Mouse (Mus musculus) cerebellum, adult 2 months (tissue): ENCODE results near the gene Kifc5b. TPM values are rescaled to one million over a fixed set of nuclear protein-coding genes. Genes with fewer than 3 reads are reported as not detected.

Experiments used
- DNase-seq, 2 experiments: peaks; one replicate each; pipeline ENCODE4 v3.0.0; 2021
- H3K27ac ChIP-seq: fragments of 200-500 bp; 2 replicates; pipeline ENCODE4 v1.5.1; 2012; ENCODE audit warnings: low read length, control low read depth, inconsistent platforms; ENCODE audit not compliant: insufficient read depth
- H3K27me3 ChIP-seq: fragments of 200-500 bp; 2 replicates; pipeline ENCODE4 v1.6.1; 2012; ENCODE audit warnings: inconsistent platforms, mild to moderate bottlenecking, low read length, moderate library complexity; ENCODE audit not compliant: control insufficient read depth, insufficient read depth
- H3K4me1 ChIP-seq: fragments of 200-500 bp; 2 replicates; pipeline ENCODE4 v1.6.1; 2011; ENCODE audit warnings: low read length; ENCODE audit not compliant: control insufficient read depth, insufficient read depth
- H3K4me3 ChIP-seq: fragments of 200-500 bp; replicated peaks from 2 replicates; pipeline ENCODE3; 2011; ENCODE audit warnings: mild to moderate bottlenecking, low read depth, low read length, control low read depth; ENCODE audit not compliant: insufficient read depth
- CTCF ChIP-seq: fragments of 200-500 bp; IDR thresholded peaks from 2 replicates; pipeline ENCODE4 v1.5.1; 2011; ENCODE audit warnings: low read depth, mild to moderate bottlenecking, control low read depth, low read length, moderate library complexity, borderline replicate concordance; ENCODE audit not compliant: insufficient read depth
- POLR2A ChIP-seq: fragments of 200-500 bp; IDR thresholded peaks from 2 replicates; pipeline ENCODE4 v1.6.1; 2011; ENCODE audit warnings: low read length, control low read depth, borderline replicate concordance; ENCODE audit not compliant: insufficient read depth
- WGBS: fragments of 180-500 bp; shearing (Covaris S2); methylation state at CpG from one replicate; pipeline ENCODE4 v1.1.7; 2018; 5-methylcytosine and 5-hydroxymethylcytosine counted together
- polyA plus RNA-seq: library from polyadenylated mRNA; depleted of rRNA; stranded (reverse); fragments of >200 nt; gene quantifications from 2 replicates; pipeline ENCODE4 v1.2.3, GENCODE M21; 2012

Kifc5b gene
- polyA plus RNA-seq, 1 experiment, result 5.9 TPM

DNA sequence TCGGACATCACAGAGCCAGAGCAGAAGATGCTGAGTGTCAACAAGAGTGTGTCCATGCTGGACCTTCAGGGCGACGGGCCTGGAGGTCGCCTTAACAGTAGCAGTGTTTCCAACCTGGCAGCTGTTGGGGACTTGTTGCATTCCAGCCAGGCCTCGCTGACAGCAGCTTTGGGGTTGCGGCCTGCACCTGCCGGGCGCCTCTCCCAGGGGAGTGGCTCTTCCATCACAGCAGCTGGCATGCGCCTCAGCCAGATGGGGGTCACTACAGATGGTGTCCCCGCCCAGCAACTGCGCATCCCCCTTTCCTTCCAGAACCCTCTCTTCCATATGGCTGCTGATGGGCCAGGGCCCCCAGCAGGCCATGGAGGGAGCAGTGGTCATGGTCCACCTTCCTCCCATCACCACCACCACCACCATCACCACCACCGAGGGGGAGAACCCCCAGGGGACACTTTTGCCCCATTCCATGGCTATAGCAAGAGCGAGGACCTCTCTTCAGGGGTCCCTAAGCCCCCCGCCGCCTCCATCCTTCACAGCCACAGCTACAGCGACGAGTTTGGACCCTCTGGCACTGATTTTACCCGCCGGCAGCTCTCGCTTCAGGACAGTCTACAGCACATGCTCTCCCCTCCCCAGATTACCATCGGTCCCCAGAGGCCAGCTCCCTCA is 44.8 kb downstream of the Kifc5b start:
- DNase-seq, result no peak
- TF ChIP-seq POLR2A (no peak), CTCF (no peak)
- no peak overlapping the region for H3K27ac ChIP-seq
- no peak overlapping the region for H3K4me3 ChIP-seq
- WGBS, result 40% methylated on average over 21 of the region's 21 CpGs
- no peaks in the 10 kb centered on the region for H3K4me1 ChIP-seq
- H3K27me3 ChIP-seq, result no peaks in the 10 kb centered on the region

DNA sequence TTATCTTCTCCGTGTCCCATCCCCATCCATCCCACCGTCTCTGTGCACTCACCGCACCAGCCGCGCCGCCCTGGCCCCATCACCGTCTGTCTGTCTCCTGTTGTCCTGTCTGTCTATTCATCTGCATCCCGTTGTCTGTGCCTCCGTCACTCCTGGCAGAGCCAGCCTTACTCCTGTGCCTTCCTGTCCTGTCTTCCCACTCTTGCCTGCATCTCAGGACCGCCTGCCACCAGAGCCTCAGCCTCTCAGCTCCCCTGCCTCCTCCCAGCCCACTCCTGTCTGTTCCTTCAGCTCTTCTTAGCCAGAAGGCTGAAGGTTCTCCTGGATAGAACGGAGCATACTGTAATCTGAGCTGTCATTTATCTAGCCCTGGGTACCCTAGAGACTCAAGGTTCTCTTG is 50.1 kb downstream of the Kifc5b start:
- Histone ChIP-seq H3K27me3 (no peaks in the 10 kb centered on the region), H3K27ac (no peak overlapping the region), H3K4me3 (no peak overlapping the region), H3K4me1 (no peaks in the 10 kb centered on the region)
- no peak for DNase-seq
- 87% methylated on average over 11 of the region's 11 CpGs for WGBS
- TF ChIP-seq POLR2A, result no peak
- TF ChIP-seq CTCF, result no peak

DNA sequence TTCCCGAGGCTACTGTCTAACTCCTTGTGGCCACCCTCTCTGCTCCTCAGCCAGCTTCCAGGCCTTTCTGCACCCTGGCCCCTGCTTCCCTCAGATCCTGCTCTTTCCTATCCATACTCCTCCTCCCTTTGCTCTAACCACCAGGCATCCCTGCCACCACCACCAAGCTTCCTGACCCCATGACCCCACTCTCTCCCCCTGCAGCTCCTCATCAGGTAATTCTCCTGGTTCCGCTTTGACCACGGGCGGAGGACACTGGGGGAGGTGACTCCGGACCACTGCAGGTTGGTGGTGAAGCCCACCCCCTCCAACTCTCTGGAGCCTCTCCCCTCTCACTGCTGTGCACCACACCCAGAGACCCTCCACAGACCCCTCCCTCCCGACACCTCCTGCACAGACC is 50.6 kb downstream of the Kifc5b start:
- 93% methylated on average over 6 of the region's 6 CpGs for WGBS
- no peak overlapping the region for H3K4me3 ChIP-seq
- no peak overlapping the region for H3K27ac ChIP-seq
- H3K27me3 ChIP-seq, result no peaks in the 10 kb centered on the region
- no peak for DNase-seq
- no peaks in the 10 kb centered on the region for H3K4me1 ChIP-seq
- TF ChIP-seq CTCF, result no peak
- no peak for TF ChIP-seq POLR2A

DNA sequence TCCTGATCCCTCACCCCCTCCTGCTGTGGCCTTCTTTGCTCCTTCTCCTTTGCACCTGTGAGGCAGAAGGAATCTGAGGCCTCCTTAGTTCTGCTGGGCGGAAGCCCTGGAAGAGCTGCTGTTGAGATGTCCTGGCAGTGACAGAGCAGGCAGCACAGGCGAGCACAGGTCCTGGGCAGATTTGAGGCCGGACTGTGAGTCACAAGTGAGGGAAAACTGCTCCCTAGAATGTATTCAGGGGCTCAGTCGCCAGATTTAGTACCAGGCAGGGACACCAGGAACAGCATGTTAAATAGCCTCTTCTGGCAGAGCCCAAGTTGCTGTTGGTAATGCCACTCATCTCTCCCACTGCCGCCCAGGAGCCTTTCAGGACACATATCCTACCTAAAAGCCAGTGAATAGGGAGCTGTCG is 51.3 kb downstream of the Kifc5b start:
- H3K27ac ChIP-seq, result no peak overlapping the region

DNA sequence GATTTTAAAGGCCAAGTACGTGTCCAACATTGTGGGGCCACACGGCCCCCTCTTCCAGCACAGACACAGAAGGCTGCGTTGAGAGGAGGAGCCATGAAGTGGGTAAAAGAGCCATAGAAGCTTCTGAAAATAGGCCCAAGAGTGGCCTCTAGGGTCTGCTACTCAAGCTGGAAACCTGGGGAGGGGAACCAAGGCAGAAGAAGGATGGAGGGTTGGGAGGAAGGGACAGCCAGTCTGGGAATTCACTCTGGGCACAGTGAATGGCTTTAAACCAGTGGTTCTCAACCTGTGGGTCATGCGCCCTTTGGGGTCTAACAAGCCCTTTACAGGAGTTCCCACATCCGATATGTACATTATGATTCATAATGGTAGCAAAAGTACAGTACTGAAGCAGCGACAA is 52.4 kb downstream of the Kifc5b start:
- no peaks in the 10 kb centered on the region for H3K27me3 ChIP-seq
- WGBS, result 89% methylated on average over 6 of the region's 6 CpGs
- no peak overlapping the region for H3K27ac ChIP-seq
- H3K4me3 ChIP-seq, result no peak overlapping the region
- no peak for DNase-seq
- TF ChIP-seq CTCF (no peak), POLR2A (no peak)
- H3K4me1 ChIP-seq, result peaks cover 6% of the 10 kb centered on the region; the same call in 1 of the 2 replicates

More for the DNA sequence above, 51.3 kb downstream of the Kifc5b start:
- DNase-seq, result no peak
- Histone ChIP-seq H3K4me1 (no peaks in the 10 kb centered on the region), H3K4me3 (no peak overlapping the region), H3K27me3 (no peaks in the 10 kb centered on the region)
- 86% methylated on average over 6 of the region's 6 CpGs for WGBS
- TF ChIP-seq POLR2A (no peak), CTCF (no peak)

DNA sequence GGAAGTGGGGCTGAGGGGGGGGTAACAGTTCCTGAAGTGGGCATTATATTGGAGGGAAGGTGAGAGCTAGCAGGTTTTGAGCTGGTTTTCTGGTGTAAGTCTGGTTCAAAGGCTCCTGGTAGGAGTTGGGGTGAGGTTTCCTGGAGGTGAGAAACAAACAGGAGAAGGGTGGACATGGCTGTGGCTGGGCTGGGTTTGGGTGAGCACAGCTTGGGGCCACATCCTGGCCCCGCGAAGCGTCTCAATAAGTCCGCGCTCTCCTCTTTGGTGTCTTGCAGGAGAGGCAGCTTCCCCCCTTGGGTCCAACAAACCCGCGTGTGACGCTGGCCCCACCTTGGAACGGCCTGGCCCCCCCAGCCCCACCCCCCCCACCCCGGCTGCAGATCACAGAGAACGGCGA is 53.3 kb downstream of the Kifc5b start:
- DNase-seq, result no peak
- no peaks in the 10 kb centered on the region for H3K27me3 ChIP-seq
- H3K4me3 ChIP-seq, result no peak overlapping the region
- H3K4me1 ChIP-seq, result peaks cover 11% of the 10 kb centered on the region; the same call in 1 of the 2 replicates
- no peak overlapping the region for H3K27ac ChIP-seq
- WGBS, result 69% methylated on average over 12 of the region's 12 CpGs
- no peak for TF ChIP-seq POLR2A
- TF ChIP-seq CTCF, result no peak

DNA sequence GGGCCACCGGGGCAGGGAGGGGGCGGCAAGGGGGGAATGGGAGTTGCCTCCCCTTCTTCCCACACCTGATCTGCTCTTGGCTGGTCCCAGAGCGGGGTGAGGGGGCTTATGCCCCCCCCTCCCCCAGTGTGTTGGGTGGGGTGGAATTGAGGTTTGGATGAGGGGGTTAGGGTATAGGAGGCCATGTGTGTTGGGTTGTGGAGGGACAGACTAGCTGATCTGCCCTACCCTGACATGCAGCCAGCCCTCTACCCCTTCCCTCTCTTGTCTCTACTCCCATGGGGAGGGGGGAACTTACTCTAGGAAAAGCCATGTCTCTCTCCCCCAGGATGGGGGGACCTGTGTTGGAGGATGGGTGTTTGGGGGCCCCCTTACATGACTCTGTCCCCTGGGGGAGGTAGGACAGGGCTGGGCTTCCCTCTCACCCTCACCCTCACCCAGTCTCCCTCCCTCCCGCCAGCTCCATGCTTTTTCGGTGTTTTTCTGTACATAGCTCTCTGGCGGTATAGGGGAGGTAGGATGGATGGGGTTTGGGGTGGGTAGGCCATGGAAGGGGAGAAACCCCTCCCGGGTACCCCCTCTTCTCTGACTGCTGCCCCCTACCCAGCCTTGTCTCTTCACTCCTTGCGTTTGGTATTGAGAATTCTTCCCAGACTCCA is 54.5 kb downstream of the Kifc5b start:
- H3K27ac ChIP-seq, result no peak overlapping the region
- WGBS, result 60% methylated on average over 8 of the region's 8 CpGs
- DNase-seq, result no peak
- no peak overlapping the region for H3K4me3 ChIP-seq
- TF ChIP-seq POLR2A (no peak), CTCF (no peak)
- peaks cover 11% of the 10 kb centered on the region; the same call in 1 of the 2 replicates for H3K4me1 ChIP-seq
- H3K27me3 ChIP-seq, result no peaks in the 10 kb centered on the region

DNA sequence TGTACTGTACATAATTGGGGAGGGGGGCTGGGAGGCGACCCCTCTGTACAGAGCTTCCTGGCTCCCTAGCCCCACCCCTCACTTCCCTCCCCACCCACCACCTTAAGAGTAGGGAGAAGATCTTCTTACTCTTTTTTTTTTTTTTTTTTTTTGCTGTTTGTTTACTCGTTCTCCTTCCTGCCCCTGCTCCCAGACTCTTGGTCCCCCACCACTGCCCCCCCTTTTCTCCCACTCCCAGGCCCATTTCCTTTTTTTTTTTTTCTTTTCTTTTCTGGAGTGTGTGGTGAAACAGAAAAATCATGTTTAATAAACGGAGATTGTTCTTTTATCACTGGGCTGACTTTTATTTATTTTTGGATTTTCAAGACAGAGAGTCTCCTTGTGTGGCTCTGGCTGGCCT is 55.2 kb downstream of the Kifc5b start:
- Histone ChIP-seq H3K4me1 (peaks cover 11% of the 10 kb centered on the region; the same call in 1 of the 2 replicates), H3K27ac (no peak overlapping the region), H3K27me3 (no peaks in the 10 kb centered on the region), H3K4me3 (peak overlapping the region; percentile 89)
- DNase-seq, result no peak
- no peak for TF ChIP-seq POLR2A
- no peak for TF ChIP-seq CTCF
- 4% methylated on average over 3 of the region's 3 CpGs for WGBS
